Comparison of ENCODE assay signal across 8 mouse cellular contexts in the genomic region with DNA sequence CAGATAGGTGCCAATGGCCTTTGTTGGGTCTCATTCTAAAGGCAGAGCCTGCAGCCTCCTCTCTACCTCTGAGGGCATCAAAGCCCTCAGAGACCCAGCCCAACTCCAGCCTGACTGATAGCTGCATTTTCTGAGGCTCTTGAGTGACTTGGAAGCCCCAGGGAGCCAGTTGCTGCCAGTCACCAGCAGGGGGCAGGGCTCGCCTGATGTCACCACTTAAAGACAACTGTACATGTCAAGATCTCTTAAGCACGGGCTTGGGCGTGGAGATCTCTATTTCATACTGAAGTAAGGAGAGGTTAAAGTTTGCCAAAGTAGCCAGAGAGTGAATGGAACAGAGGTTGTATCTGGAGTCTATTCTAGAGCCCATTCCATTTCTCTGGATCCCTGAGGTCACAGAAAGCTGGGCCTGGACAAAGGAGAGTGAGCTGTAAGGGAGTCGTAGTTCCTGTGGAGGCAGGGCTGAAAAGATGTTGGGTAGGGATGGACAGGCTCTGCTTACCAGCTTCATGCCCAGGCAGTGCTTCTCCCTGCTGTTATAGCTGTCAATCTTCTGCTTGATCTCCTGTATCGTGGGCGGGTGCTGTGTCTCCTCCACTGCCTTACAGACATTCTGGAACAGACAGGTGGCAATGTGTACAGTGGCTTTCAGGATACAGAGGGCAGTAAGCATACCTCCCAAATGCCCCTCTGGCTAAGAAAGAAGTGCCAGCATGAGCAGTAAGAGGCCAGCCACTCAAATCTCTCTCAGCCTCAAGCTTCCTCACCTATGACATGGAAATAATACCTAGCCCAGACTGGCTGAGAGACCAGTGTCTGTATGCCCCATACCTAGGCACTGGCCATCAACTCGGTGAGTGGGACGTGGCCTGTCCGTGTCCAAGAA. TPM values are rescaled to one million over a fixed set of nuclear protein-coding genes. Genes with fewer than 3 reads are reported as not detected.
A peak's percentile ranks its signal among the peaks of the same experiment; 100 is the strongest.
DNase-seq lines count a peak whose midpoint lies in the region; ATAC-seq lines count a peak whose summit lies in the region.

No protein-coding gene starts in this region.

- H3K27ac ChIP-seq in hindbrain, embryonic 16.5 days (ENCODE audit: low read depth, low read length) = no peak overlapping the region

- peak; percentile 84 for DNase-seq in R1 (ENCODE audit: low read depth, low spot score)
- DNase-seq in cerebellum, adult 8-10 months = peak; percentile 73
- DNase-seq in left cerebral cortex, adult 18-20 months (ENCODE audit: low spot score in 2 of 2) = peak; percentile 77 to 79
- DNase-seq in right cerebral cortex, postnatal 14 days = peak; percentile 81
- peak; percentile 76 for DNase-seq in urinary bladder, postnatal 25 days (ENCODE audit: low spot score)

- no peak overlapping the region for H3K4me2 ChIP-seq in hindbrain, embryonic 16.5 days (ENCODE audit: low read length)

- H3K36me3 ChIP-seq in hindbrain, embryonic 16.5 days (ENCODE audit: control insufficient read depth, insufficient read depth, low read length) = peaks cover 10% of the 10 kb centered on the region

- 64% methylated on average over 9 of the region's 9 CpGs for WGBS in hindbrain, embryonic 16.5 days

- no peak overlapping the region for H3K9ac ChIP-seq in hindbrain, embryonic 16.5 days (ENCODE audit: low read depth, low read length)

- ATAC-seq in frontal cortex, adult (ENCODE audit: low TSS enrichment) = peak; percentile 38
- ATAC-seq in hindbrain, embryonic 16.5 days = peak; percentile 67; the same call in 1 of the 2 replicates
- ATAC-seq in megakaryocyte progenitor cell, adult 5-6 weeks (replicated peaks; ENCODE audit: poor library complexity) = peak; percentile 79

- no peaks in the 10 kb centered on the region for H3K4me1 ChIP-seq in hindbrain, embryonic 16.5 days (ENCODE audit: control insufficient read depth, insufficient read depth, low read depth, low read length)

- no peak overlapping the region for H3K4me3 ChIP-seq in hindbrain, embryonic 16.5 days (ENCODE audit: low read length)

- no peaks in the 10 kb centered on the region for H3K9me3 ChIP-seq in hindbrain, embryonic 16.5 days (ENCODE audit: control insufficient read depth, low read length)

- no peaks in the 10 kb centered on the region for H3K27me3 ChIP-seq in hindbrain, embryonic 16.5 days (replicated peaks; ENCODE audit: control insufficient read depth, insufficient read depth, low read length)

RNA-seq across cellular contexts. Expression of a gene that starts 28.9 kb away (rescaled TPM):
- 48.0 and 50.5 TPM in 2 replicates for polyA plus RNA-seq in hindbrain, embryonic 16.5 days (2015; fragmentation: Nextera tagmentation; extraction: Ambion mirVana)
- total RNA-seq in left cerebral cortex, adult 18-20 months (2021) = 10 to 100 TPM; 35.0 to 37.5 TPM
- total RNA-seq in megakaryocyte progenitor cell, adult 5-6 weeks (2015) = 36.9 and 37.6 TPM in 2 replicates
- total RNA-seq in megakaryocyte progenitor cell, adult 5-6 weeks (2017) = 29.7 and 34.0 TPM in 2 replicates

RNA-seq across cellular contexts. Expression of a gene that starts 43.7 kb away (rescaled TPM):
- 12.2 and 14.5 TPM in 2 replicates for polyA plus RNA-seq in hindbrain, embryonic 16.5 days (2015; fragmentation: Nextera tagmentation; extraction: Ambion mirVana)
- 10 to 100 TPM; 14.9 to 16.7 TPM for total RNA-seq in left cerebral cortex, adult 18-20 months (2021)
- total RNA-seq in megakaryocyte progenitor cell, adult 5-6 weeks (2015) = 6.4 and 7.9 TPM in 2 replicates
- 4.0 and 5.7 TPM in 2 replicates for total RNA-seq in megakaryocyte progenitor cell, adult 5-6 weeks (2017)
